Mouse (Mus musculus) testis, adult 2 months (tissue): ENCODE measurements at regions not wholly inside any gene's neighbourhood (a gene's known extent, or its start where the extent isn't known, plus 50 kb on each side); places are given as distances from the start of the nearest gene placed in this dataset.
"Not testable (repeated sequence)": the region's sequence is repeated elsewhere in the genome, so short reads cannot be mapped to it uniquely, and the experiment has no call there.

Source experiments
- H3K27ac ChIP-seq: fragments of 200-500 bp; 2 replicates; pipeline ENCODE4 v1.5.1; 2012; ENCODE audit warnings: low read depth, low read length; ENCODE audit not compliant: control insufficient read depth, insufficient read depth
- H3K27me3 ChIP-seq: fragments of 200-500 bp; 2 replicates; pipeline ENCODE4 v1.6.1; 2012; ENCODE audit warnings: mild to moderate bottlenecking, low read length, moderate library complexity; ENCODE audit not compliant: control insufficient read depth, insufficient read depth
- H3K36me3 ChIP-seq: fragments of 200-500 bp; 2 replicates; pipeline ENCODE4 v1.6.1; 2012; ENCODE audit warnings: mild to moderate bottlenecking, low read length; ENCODE audit not compliant: control insufficient read depth, insufficient read depth
- H3K4me1 ChIP-seq: fragments of 200-500 bp; 2 replicates; pipeline ENCODE4 v1.6.1; 2012; ENCODE audit warnings: low read length; ENCODE audit not compliant: control insufficient read depth, insufficient read depth
- H3K4me3 ChIP-seq: fragments of 200-500 bp; 2 replicates; pipeline ENCODE4 v1.5.1; 2012; ENCODE audit warnings: low read depth, mild to moderate bottlenecking, low read length, moderate library complexity, mixed read lengths; ENCODE audit not compliant: control insufficient read depth
- CTCF ChIP-seq: fragments of 200-500 bp; IDR thresholded peaks from 2 replicates; pipeline ENCODE4 v1.5.1; 2012; ENCODE audit warnings: low read depth, mild to moderate bottlenecking, inconsistent platforms, low read length, moderate library complexity; ENCODE audit not compliant: control insufficient read depth, insufficient read depth, insufficient replicate concordance
- POLR2A ChIP-seq: fragments of 200-500 bp; IDR thresholded peaks from 2 replicates; pipeline ENCODE4 v1.6.1; 2012; ENCODE audit warnings: low read depth, mild to moderate bottlenecking, inconsistent platforms, low read length, moderate library complexity; ENCODE audit not compliant: control insufficient read depth

GRCm38 (mm10) chr5:4248422-4248821 lies 56.3 kb downstream of the Mterf1b start:
- H3K27ac ChIP-seq, result no peak overlapping the region
- H3K36me3 ChIP-seq, result no peaks in the 10 kb centered on the region
- H3K27me3 ChIP-seq, result no peaks in the 10 kb centered on the region
- no peak overlapping the region for H3K4me3 ChIP-seq
- H3K4me1 ChIP-seq, result no peaks in the 10 kb centered on the region
- TF ChIP-seq POLR2A, result no peak
- no peak for TF ChIP-seq CTCF

- not testable (repeated sequence) for H3K27ac ChIP-seq, H3K27me3 ChIP-seq, H3K4me1 ChIP-seq, H3K36me3 ChIP-seq, H3K4me3 ChIP-seq
Measured at GRCm38 (mm10) chr5:4254280-4254679, 62.1 kb downstream of the Mterf1b start.

- Histone ChIP-seq H3K4me3 (no peak overlapping the region), H3K27ac (no peak overlapping the region), H3K36me3 (no peaks in the 10 kb centered on the region), H3K27me3 (no peaks in the 10 kb centered on the region), H3K4me1 (no peaks in the 10 kb centered on the region)
- TF ChIP-seq CTCF, result no peak
- TF ChIP-seq POLR2A, result no peak
Measured at GRCm38 (mm10) chr5:4257048-4257750, 65.0 kb downstream of the Mterf1b start.

GRCm38 (mm10) chr5:4259260-4259659 lies 67.1 kb downstream of the Mterf1b start:
- TF ChIP-seq CTCF (no peak), POLR2A (no peak)
- H3K27me3 ChIP-seq, result no peaks in the 10 kb centered on the region
- no peak overlapping the region for H3K4me3 ChIP-seq
- H3K4me1 ChIP-seq, result no peaks in the 10 kb centered on the region
- H3K27ac ChIP-seq, result no peak overlapping the region
- no peaks in the 10 kb centered on the region for H3K36me3 ChIP-seq

GRCm38 (mm10) chr5:4262666-4263065 lies 70.5 kb downstream of the Mterf1b start:
- Histone ChIP-seq H3K36me3 (no peaks in the 10 kb centered on the region), H3K4me1 (no peaks in the 10 kb centered on the region), H3K27me3 (no peaks in the 10 kb centered on the region), H3K27ac (no peak overlapping the region), H3K4me3 (no peak overlapping the region)
- TF ChIP-seq CTCF (peak; percentile 34; the same call in 1 of the 2 replicates), POLR2A (no peak)

GRCm38 (mm10) chr5:4263560-4264160 lies 71.5 kb downstream of the Mterf1b start:
- Histone ChIP-seq H3K4me3 (no peak overlapping the region), H3K27ac (no peak overlapping the region), H3K27me3 (no peaks in the 10 kb centered on the region), H3K36me3 (no peaks in the 10 kb centered on the region), H3K4me1 (no peaks in the 10 kb centered on the region)
- no peak for TF ChIP-seq CTCF
- TF ChIP-seq POLR2A, result no peak

- Histone ChIP-seq H3K4me1 (no peaks in the 10 kb centered on the region), H3K36me3 (no peaks in the 10 kb centered on the region), H3K27me3 (no peaks in the 10 kb centered on the region), H3K27ac (no peak overlapping the region), H3K4me3 (no peak overlapping the region)
- no peak for TF ChIP-seq POLR2A
- TF ChIP-seq CTCF, result no peak
Measured at GRCm38 (mm10) chr5:4267717-4268116, 75.5 kb downstream of the Mterf1b start.
